Mouse (Mus musculus): ENCODE measurements at regions not wholly inside any gene's neighbourhood (a gene's known extent, or its start where the extent isn't known, plus 50 kb on each side); places are given as distances from the start of the nearest gene placed in this dataset.

- H3K9ac ChIP-seq (replicated peaks; ENCODE audit: low read depth, low read length) = no peak overlapping the region
- 71% methylated on average over 4 of the region's 4 CpGs for WGBS
- no peaks in the 10 kb centered on the region for H3K36me3 ChIP-seq (replicated peaks; ENCODE audit: control insufficient read depth, insufficient read depth, low read length)
- no peaks in the 10 kb centered on the region for H3K27me3 ChIP-seq (ENCODE audit: control insufficient read depth, insufficient read depth, low read length)
- H3K27ac ChIP-seq (ENCODE audit: low read depth) = no peak overlapping the region
- H3K4me3 ChIP-seq (ENCODE audit: low read depth, low read length) = no peak overlapping the region
- ATAC-seq (ENCODE audit: insufficient read depth, low read depth) = no peak
- no peaks in the 10 kb centered on the region for H3K4me1 ChIP-seq (ENCODE audit: control insufficient read depth, insufficient read depth)
- no peak for DNase-seq (ENCODE audit: low spot score)
- no peak for TF ChIP-seq CTCF (IDR thresholded peaks at IDR 0.05; ENCODE audit: low read depth)
- TF ChIP-seq EP300 (IDR thresholded peaks at IDR 0.05; ENCODE audit: low read depth) = no peak
- no peak overlapping the region for H3K4me2 ChIP-seq (ENCODE audit: low read depth, low read length)
- 0 out of 2 replicates have a peak, but pooled peaks cover under 1% of the 10 kb centered on the region for H3K9me3 ChIP-seq (replicated peaks; ENCODE audit: control insufficient read depth, low read length)
Observed at GRCm38 (mm10) chr7:138657521-138657920, 188.4 kb upstream of the Ppp2r2d start.

- no peak for ATAC-seq (ENCODE audit: insufficient read depth, low read depth)
- Histone ChIP-seq H3K4me1 (ENCODE audit: control insufficient read depth, insufficient read depth) (no peaks in the 10 kb centered on the region), H3K9me3 (replicated peaks; ENCODE audit: control insufficient read depth, low read length) (peaks cover 4% of the 10 kb centered on the region; the same call in 1 of the 2 replicates), H3K27ac (ENCODE audit: low read depth) (no peak overlapping the region), H3K9ac (replicated peaks; ENCODE audit: low read depth, low read length) (no peak overlapping the region), H3K4me2 (ENCODE audit: low read depth, low read length) (no peak overlapping the region), H3K27me3 (ENCODE audit: control insufficient read depth, insufficient read depth, low read length) (no peaks in the 10 kb centered on the region), H3K4me3 (ENCODE audit: low read depth, low read length) (no peak overlapping the region), H3K36me3 (replicated peaks; ENCODE audit: control insufficient read depth, insufficient read depth, low read length) (no peaks in the 10 kb centered on the region)
- TF ChIP-seq CTCF (IDR thresholded peaks at IDR 0.05; ENCODE audit: low read depth) = no peak
- TF ChIP-seq EP300 (IDR thresholded peaks at IDR 0.05; ENCODE audit: low read depth) = no peak
- 78% methylated on average over 2 of the region's 2 CpGs for WGBS
- no peak for DNase-seq (ENCODE audit: low spot score)
Observed at GRCm38 (mm10) chr7:138657076-138657475, 188.8 kb upstream of the Ppp2r2d start.

GRCm38 (mm10) chr7:138655940-138656339 lies 189.9 kb upstream of the Ppp2r2d start:
- H3K27ac ChIP-seq (ENCODE audit: low read depth) = no peak overlapping the region
- TF ChIP-seq CTCF (IDR thresholded peaks at IDR 0.05; ENCODE audit: low read depth) (no peak), EP300 (IDR thresholded peaks at IDR 0.05; ENCODE audit: low read depth) (no peak)
- no peak overlapping the region for H3K9ac ChIP-seq (replicated peaks; ENCODE audit: low read depth, low read length)
- no peak overlapping the region for H3K4me2 ChIP-seq (ENCODE audit: low read depth, low read length)
- WGBS = 62% methylated on average over 3 of the region's 3 CpGs
- H3K27me3 ChIP-seq (ENCODE audit: control insufficient read depth, insufficient read depth, low read length) = no peaks in the 10 kb centered on the region
- H3K36me3 ChIP-seq (replicated peaks; ENCODE audit: control insufficient read depth, insufficient read depth, low read length) = no peaks in the 10 kb centered on the region
- no peak for ATAC-seq (ENCODE audit: insufficient read depth, low read depth)
- DNase-seq (ENCODE audit: low spot score) = no peak
- no peak overlapping the region for H3K4me3 ChIP-seq (ENCODE audit: low read depth, low read length)
- H3K9me3 ChIP-seq (replicated peaks; ENCODE audit: control insufficient read depth, low read length) = peaks cover 4% of the 10 kb centered on the region; the same call in 1 of the 2 replicates
- no peaks in the 10 kb centered on the region for H3K4me1 ChIP-seq (ENCODE audit: control insufficient read depth, insufficient read depth)

- ATAC-seq (ENCODE audit: insufficient read depth, low read depth) (no peak), DNase-seq (ENCODE audit: low spot score) (no peak)
- TF ChIP-seq CTCF (IDR thresholded peaks at IDR 0.05; ENCODE audit: low read depth) = no peak
- no peak for TF ChIP-seq EP300 (IDR thresholded peaks at IDR 0.05; ENCODE audit: low read depth)
- Histone ChIP-seq H3K4me1 (ENCODE audit: control insufficient read depth, insufficient read depth) (no peaks in the 10 kb centered on the region), H3K36me3 (replicated peaks; ENCODE audit: control insufficient read depth, insufficient read depth, low read length) (no peaks in the 10 kb centered on the region), H3K27me3 (ENCODE audit: control insufficient read depth, insufficient read depth, low read length) (no peaks in the 10 kb centered on the region), H3K9ac (replicated peaks; ENCODE audit: low read depth, low read length) (no peak overlapping the region), H3K4me2 (ENCODE audit: low read depth, low read length) (no peak overlapping the region), H3K27ac (ENCODE audit: low read depth) (no peak overlapping the region), H3K9me3 (replicated peaks; ENCODE audit: control insufficient read depth, low read length) (peaks cover 4% of the 10 kb centered on the region; the same call in 1 of the 2 replicates), H3K4me3 (ENCODE audit: low read depth, low read length) (no peak overlapping the region)
- WGBS = 82% methylated on average over 5 of the region's 5 CpGs
Observed at GRCm38 (mm10) chr7:138650946-138651345, 194.9 kb upstream of the Ppp2r2d start.

- Histone ChIP-seq H3K4me3 (ENCODE audit: low read depth, low read length) (no peak overlapping the region), H3K9ac (replicated peaks; ENCODE audit: low read depth, low read length) (no peak overlapping the region), H3K36me3 (replicated peaks; ENCODE audit: control insufficient read depth, insufficient read depth, low read length) (no peaks in the 10 kb centered on the region), H3K27ac (ENCODE audit: low read depth) (no peak overlapping the region), H3K4me1 (ENCODE audit: control insufficient read depth, insufficient read depth) (no peaks in the 10 kb centered on the region), H3K27me3 (ENCODE audit: control insufficient read depth, insufficient read depth, low read length) (no peaks in the 10 kb centered on the region), H3K4me2 (ENCODE audit: low read depth, low read length) (no peak overlapping the region), H3K9me3 (replicated peaks; ENCODE audit: control insufficient read depth, low read length) (peaks cover 4% of the 10 kb centered on the region; the same call in 1 of the 2 replicates)
- DNase-seq (ENCODE audit: low spot score) = no peak
- TF ChIP-seq CTCF (IDR thresholded peaks at IDR 0.05; ENCODE audit: low read depth) = no peak
- TF ChIP-seq EP300 (IDR thresholded peaks at IDR 0.05; ENCODE audit: low read depth) = no peak
- no peak for ATAC-seq (ENCODE audit: insufficient read depth, low read depth)
- 57% methylated on average over 2 of the region's 2 CpGs for WGBS
Observed at GRCm38 (mm10) chr7:138647636-138648035, 198.2 kb upstream of the Ppp2r2d start.

- no peak overlapping the region for H3K4me3 ChIP-seq (ENCODE audit: low read depth, low read length)
- no peaks in the 10 kb centered on the region for H3K4me1 ChIP-seq (ENCODE audit: control insufficient read depth, insufficient read depth)
- no peak overlapping the region for H3K9ac ChIP-seq (replicated peaks; ENCODE audit: low read depth, low read length)
- H3K27ac ChIP-seq (ENCODE audit: low read depth) = no peak overlapping the region
- no peaks in the 10 kb centered on the region for H3K9me3 ChIP-seq (replicated peaks; ENCODE audit: control insufficient read depth, low read length)
- ATAC-seq (ENCODE audit: insufficient read depth, low read depth) = no peak
- no peak for TF ChIP-seq EP300 (IDR thresholded peaks at IDR 0.05; ENCODE audit: low read depth)
- no peak for TF ChIP-seq CTCF (IDR thresholded peaks at IDR 0.05; ENCODE audit: low read depth)
- WGBS = 58% methylated on average over 6 of the region's 6 CpGs
- no peak for DNase-seq (ENCODE audit: low spot score)
- no peaks in the 10 kb centered on the region for H3K36me3 ChIP-seq (replicated peaks; ENCODE audit: control insufficient read depth, insufficient read depth, low read length)
- no peak overlapping the region for H3K4me2 ChIP-seq (ENCODE audit: low read depth, low read length)
- H3K27me3 ChIP-seq (ENCODE audit: control insufficient read depth, insufficient read depth, low read length) = no peaks in the 10 kb centered on the region
Observed at GRCm38 (mm10) chr7:138640492-138641165, 205.2 kb upstream of the Ppp2r2d start.

Data from heart, postnatal 0 days (tissue).